Mouse (Mus musculus) layer of hippocampus, adult 2 months (tissue): ENCODE data around the gene Tjp3. TPM values are rescaled to one million over a fixed set of nuclear protein-coding genes. Genes with fewer than 3 reads are reported as not detected.
A peak's percentile ranks its signal among the peaks of the same experiment; 100 is the strongest.
"Not testable (repeated sequence)": the region's sequence is repeated elsewhere in the genome, so short reads cannot be mapped to it uniquely, and the experiment has no call there.

Experiments
- DNase-seq, 2 experiments: peaks; one replicate each; pipeline ENCODE4 v3.0.0; 2022; ENCODE audit warnings: low spot score in 2 of 2
- H3K27ac ChIP-seq: fragments of 200-600 bp; 2 replicates; pipeline ENCODE4 v1.8.1; 2022
- H3K4me3 ChIP-seq: fragments of 200-600 bp; 2 replicates; pipeline ENCODE4 v1.8.1; 2022; ENCODE audit warnings: mild to moderate bottlenecking
- CTCF ChIP-seq: fragments of 200-600 bp; conservative IDR thresholded peaks from 2 replicates; pipeline ENCODE4 v1.8.1; 2022; ENCODE audit warnings: antibody characterized with exemption, mild to moderate bottlenecking, moderate library complexity
- microRNA-seq, 2 experiments: library from miRNA; unstranded; fragments of <30 nt; microRNA quantifications; one replicate each; pipeline ENCODE4 v1.2.0; 2021
- total RNA-seq, 2 experiments: library from RNA; stranded (reverse); gene quantifications; 2 replicates each; pipeline ENCODE4 v1.2.3; 2021

Tjp3 gene
- total RNA-seq, 2 experiments from 2014 or later, result 0.54 to 0.91 TPM

DNA sequence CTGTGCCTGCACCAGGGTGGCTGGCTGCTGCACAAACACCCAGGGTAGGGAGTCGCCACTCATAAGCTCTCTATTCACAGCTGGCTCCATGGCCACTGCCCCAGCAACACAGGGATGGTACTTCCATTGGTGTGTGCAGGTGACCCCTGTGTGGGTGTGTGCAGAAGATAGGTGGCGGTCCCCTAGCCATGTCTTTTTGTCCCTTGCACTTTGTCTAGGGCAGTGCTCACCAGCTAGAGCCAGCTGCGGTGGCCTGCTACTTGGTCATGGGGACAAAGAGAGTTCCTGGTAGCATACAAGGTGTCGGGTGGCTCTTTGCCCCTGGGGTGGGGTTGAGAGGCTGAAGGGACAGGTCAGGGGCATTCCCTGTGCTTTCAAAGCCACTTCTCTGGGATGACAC lies 47.2 kb downstream of the Tjp3 start:
- no peak for DNase-seq
- H3K4me3 ChIP-seq, result no peak overlapping the region
- no peak for TF ChIP-seq CTCF
- no peak overlapping the region for H3K27ac ChIP-seq

DNA sequence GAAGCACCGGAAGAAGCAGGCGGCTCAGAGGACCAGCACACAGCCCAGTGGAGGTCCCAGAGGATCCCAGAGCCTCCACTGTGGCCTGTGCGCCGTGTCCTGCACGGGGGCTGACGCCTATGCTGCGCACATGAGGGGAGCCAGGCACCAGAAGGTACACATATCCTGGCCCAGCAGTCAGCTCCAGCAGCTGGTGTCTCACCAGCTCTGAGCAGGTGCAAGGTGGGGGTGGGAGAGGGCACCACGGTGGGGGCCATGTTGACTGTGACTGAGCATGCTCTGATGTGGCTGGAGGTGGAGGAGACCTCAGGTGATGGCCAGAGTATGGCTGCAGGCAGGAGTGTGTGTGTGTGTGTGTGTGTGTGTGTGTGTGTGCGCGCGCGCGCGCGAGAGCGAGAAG lies 49.4 kb downstream of the Tjp3 start:
- H3K27ac ChIP-seq, result no peak overlapping the region
- H3K4me3 ChIP-seq, result no peak overlapping the region
- TF ChIP-seq CTCF, result no peak
- no peak for DNase-seq

DNA sequence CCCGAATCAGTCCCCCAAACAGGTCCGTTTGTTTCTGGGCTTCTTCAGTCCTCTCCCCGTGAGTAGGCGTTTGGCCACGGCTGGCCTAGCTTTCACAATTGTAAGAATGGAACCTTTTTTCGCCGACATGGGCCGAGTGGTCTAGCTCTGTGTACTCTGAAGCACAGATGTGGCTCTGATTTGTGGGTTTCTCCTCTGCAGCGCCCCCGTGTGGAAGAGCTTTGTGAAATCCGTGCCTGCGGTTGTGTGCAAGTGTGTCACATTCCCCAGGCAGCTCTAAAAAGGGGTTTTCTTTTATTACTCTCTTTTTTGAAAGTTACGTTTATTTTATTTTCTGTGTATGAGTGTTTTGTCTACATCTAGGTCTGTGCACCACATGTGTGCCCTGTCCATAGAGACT lies 50.5 kb downstream of the Tjp3 start:
- DNase-seq, result peak; percentile 66 to 78
- H3K27ac ChIP-seq, result no peak overlapping the region
- H3K4me3 ChIP-seq, result no peak overlapping the region
- TF ChIP-seq CTCF, result peak; percentile 86

DNA sequence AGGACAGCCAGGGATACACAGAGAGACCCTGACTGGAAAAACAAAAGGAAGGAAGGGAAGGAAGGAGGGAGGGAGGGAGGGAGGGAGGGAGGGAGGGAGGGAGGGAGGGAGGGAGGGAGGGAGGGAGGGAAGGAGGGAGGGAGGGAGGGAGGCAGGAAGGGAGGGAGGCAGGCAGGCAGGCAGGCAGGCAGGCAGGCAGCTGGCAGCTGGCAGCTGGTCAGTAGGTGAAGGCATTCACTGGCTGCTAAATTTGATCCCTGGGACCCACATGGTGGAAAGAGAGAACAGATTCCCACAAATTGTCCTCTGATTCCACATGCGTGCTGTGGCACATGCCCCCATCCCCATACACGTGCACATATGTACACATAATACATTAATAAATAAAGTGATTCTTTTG lies 52.8 kb downstream of the Tjp3 start:
- no peak for TF ChIP-seq CTCF
- Histone ChIP-seq H3K27ac (no peak overlapping the region), H3K4me3 (no peak overlapping the region)
- no peak for DNase-seq

DNA sequence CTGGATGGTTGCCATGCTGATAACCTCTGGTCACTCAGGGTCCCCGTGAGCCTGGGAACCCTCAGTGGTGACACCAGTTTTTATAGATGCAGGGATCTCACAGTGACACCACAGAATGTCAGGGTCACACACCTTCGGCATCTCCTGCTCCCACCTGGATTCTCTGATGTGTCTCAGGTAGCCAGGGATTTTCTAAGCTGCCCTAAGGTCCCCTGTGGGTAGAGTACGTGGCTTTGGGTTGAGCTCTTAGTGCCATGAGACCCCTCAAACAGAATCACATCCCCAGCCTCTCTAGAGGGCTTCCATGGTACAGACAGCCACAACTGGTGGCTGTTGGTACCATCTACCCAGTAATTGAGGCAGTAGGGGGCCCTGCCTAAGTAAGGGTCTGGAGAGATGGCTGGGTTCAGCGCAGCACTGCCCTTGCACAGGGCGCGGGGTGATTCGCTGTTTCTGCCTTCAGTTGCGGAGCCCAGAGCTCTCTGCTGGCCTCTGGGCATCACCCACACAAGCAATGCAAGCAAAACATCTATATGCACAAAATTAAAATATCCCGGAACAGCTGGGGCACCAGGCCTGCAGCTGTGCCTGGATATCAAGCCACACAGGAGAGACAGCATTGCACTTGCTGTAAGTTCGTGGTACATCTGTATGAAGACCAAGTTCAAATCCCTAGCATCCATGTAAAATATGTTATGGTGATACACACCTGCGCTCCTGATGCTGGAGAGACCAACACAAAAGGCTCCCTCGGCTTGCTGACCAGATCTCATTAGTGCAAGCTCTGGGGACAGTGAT lies 54.7 kb downstream of the Tjp3 start:
- Histone ChIP-seq H3K27ac (no peak overlapping the region), H3K4me3 (no peak overlapping the region)
- TF ChIP-seq CTCF, result no peak
- no peak for DNase-seq

DNA sequence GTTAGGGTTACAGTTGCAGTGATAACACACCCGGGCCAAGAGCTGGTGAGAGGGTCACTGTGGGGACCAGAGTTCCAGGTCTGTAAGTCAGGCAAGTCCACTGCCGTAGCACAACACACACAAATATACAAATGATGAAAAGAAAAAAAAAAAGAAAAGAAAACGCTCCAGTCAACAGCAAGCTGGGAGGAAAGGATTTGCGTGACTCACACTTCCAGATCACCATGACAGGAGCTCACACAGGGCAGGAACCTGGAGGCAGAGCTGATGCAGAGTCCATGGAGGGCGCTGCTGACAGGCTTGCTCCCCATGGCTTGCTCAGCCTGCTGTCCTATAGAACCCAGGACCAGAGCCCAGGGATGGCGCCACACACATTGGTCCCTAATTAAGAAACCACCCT lies 57.2 kb downstream of the Tjp3 start:
- no peak for TF ChIP-seq CTCF
- Histone ChIP-seq H3K27ac (no peak overlapping the region), H3K4me3 (no peak overlapping the region)
- DNase-seq, result no peak

DNA sequence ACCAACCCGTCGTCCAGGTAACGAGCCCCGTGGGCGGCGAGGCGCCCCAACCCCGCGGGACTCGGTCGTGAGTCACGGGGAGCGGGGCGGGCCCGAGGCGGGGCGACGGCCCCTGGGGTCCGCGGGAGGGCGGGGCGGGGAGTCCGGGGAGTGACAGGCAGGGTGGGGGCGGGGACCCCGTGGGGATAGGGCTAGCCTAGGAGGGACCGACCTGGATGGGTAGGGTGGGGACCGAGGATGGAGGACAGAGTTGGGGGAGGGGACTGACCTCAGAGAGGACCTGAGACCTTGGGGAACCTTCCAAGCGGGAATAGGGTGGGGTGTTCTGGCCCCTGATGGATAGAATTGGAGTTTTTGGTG lies 58.2 kb downstream of the Tjp3 start:
- peak overlapping the region; percentile 68 for H3K4me3 ChIP-seq
- TF ChIP-seq CTCF, result no peak
- H3K27ac ChIP-seq, result peak overlapping the region; percentile 91
- no peak for DNase-seq

DNA sequence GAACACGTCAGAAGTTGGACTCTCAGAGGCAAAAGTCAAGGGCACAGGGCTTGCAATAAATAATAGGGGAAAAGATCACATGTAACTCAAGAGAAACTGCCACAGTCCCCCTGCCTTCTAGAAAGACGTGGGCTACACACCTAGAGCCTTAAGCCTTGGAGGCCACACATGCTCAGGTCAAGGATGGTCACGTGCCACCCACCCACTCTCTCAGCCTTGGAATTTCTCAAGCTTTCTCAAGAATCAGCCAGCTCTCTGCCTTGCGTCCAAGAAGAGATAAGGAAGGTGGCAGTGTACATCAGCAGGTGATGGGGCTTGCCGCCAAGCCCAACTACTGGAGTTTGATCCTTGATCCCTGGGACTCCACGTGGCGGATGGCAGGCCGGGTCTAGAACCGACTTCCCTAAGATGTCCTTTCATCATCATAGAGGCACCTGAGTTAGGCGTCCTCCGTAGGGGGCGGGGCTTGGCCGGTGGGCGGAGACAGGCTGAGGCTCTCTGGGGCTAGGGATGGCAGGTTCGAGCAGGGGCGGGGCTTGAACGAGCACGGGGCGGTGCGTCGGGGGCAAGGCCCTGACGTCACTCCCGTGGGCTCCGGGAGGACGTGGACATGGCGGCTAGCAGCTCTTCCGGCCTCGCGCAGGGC lies 58.7 kb downstream of the Tjp3 start, which contains the start of gene Zfr2:
TSS of gene Zfr2 (plus strand) at position 576 of the 646 bp plus-strand sequence.
- peak within 1 kb of the TSS; percentile 68 for H3K4me3 ChIP-seq
- TF ChIP-seq CTCF, result no peak
- DNase-seq, result peak; percentile 95
- peak within 1 kb of the TSS; percentile 91 for H3K27ac ChIP-seq

DNA sequence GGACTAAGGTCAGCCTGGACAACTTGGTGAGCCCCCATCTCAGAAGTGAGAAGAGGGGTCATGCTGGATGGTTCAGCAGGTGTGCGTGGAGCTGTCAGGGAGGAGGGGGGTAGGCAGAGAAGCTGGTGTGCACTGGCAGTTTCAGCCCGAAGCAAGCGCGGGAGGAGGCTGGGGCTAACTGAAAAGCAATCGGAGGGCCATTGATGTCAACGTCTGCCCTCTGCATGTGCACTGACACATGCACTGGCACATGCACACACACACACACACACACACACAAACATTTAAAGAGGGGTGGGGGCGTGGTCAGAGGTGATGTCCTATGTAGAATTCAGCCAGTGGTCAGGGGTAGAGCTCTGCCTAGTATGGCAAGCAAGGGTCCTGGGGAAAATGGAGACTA lies 59.9 kb downstream of the Tjp3 start:
- no peak for DNase-seq
- Histone ChIP-seq H3K4me3 (peak overlapping the region; percentile 72), H3K27ac (peak overlapping the region; percentile 93; the same call in 1 of the 2 replicates)
- no peak for TF ChIP-seq CTCF

DNA sequence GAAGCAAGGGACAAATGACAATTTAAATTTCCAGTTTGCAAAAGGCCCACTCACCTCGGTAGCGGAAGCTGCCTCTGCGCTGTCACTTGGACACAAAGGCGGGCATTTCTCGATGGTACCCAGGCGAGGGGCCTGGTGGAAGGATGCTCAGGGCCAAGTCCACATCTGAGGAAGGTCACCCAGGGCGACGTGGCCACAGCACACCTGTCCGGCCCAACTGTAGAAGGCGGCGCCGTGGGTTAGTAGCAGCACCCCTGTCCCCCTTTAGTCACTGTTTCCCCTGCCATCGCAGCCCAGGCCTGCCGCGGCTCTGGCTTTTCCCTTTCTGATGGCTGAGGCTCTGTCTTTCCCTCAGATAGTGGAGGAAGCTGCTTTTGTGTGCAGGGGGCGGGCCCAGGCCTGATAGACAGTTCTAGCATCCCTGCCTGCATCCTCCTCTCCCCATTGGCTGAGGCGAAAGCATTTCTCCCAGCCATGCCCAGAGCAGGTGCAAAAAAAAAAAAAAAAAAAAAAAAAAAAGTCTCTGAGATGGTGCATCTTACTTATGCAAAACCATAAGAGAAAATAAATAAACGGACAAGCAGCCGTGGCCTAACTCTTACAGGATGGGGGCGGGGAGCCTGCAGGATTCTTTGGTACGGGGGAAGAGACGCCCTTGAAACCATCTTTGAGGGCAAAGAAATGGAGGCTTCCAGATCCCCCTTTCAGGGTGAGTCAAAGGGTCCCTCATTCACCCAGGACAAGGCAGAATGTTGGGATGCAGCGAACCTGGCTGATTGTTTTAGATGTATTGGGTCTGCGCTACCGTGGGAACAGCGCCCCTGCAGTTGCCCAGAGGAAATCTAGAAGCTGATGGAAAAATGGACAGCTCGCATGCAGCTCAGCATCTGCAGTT lies 60.7 kb downstream of the Tjp3 start, which contains the start of gene Atcay:
TSS of gene Atcay (minus strand) at position 396 of the 895 bp plus-strand sequence.
- peak; percentile 83 to 88 for DNase-seq
- peak; percentile 77 for TF ChIP-seq CTCF

DNA sequence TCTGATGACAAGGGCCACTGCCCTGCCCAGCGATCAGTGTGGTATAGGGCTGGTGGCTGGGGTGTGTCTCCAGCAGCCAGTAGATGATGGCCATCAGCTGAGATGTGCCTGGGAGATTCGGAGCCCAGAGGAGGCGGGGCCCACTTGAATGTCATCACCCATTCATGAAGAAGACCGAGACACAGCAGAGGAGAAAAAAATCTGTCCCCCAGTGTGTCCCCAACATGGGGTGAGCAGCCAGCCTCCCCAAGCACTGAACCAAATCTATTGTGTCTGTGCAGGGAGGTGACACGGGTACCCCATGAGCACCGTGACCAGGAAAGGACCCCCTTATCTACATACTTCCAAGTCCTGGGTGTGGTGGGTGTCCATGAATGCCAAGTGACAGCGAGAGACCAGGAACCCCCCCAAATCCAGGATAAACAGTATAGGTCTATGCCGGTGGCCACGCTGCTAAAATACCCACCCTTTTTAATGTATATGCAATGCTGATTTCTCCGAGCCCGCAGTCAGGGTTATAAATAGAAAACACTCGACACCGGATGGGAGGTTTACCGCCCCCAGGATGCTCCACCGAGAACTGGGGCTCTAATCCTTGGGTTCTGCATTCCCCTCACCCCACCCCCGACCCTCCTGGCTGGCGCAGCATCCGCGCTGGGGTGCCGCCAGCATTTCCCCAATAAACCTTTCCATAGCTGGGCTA lies 61.5 kb downstream of the Tjp3 start:
- DNase-seq, result no peak
- H3K27ac ChIP-seq, result peak overlapping the region; percentile 93
- peak overlapping the region; percentile 72 for H3K4me3 ChIP-seq
- no peak for TF ChIP-seq CTCF

More for the DNA sequence above, 60.7 kb downstream of the Tjp3 start, which contains the start of gene Atcay:
- Histone ChIP-seq H3K27ac (peak within 1 kb of the TSS; percentile 93), H3K4me3 (peak within 1 kb of the TSS; percentile 72)

DNA sequence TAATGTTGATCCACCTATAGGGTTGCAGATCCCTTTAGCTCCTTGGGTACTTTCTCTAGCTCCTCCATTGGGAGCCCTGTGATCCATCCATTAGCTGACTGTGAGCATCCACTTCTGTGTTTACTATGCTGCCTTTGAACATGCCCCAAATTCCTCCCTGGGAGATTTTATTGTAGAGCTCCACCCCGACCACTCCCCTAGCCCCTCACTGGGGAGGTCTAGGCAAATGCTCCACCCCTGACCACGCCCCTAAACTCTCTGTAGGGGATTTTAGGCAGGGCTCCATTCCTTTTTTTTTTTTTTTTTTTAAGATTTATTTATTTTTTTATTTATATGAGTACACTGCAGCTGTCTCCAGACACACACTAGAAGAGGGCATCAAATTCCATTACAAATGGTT lies 67.7 kb downstream of the Tjp3 start:
- DNase-seq, H3K27ac ChIP-seq, H3K4me3 ChIP-seq: not testable (repeated sequence)

Small RNA genes lying within 50 kb of the gene (microRNA-seq; reads per million reads assigned to microRNA genes)
- gene Mir3057, result 15.3 to 30.0 reads per million in 2 experiments

Other genes starting within 250 kb of the Tjp3 start
- 100 to 1,000 TPM; 176 TPM for gene Sgta, start 231.4 kb downstream of the Tjp3 start, total RNA-seq
- gene Thop1, start 221.5 kb downstream of the Tjp3 start, total RNA-seq, result 10 to 100 TPM; 52.0 to 52.6 TPM
- gene Creb3l3, start 192.7 kb downstream of the Tjp3 start, total RNA-seq, result under 1 TPM; 0.20 to 0.66 TPM
- 100 to 1,000 TPM; 132 to 139 TPM for gene Map2k2, start 185.7 kb downstream of the Tjp3 start, total RNA-seq
- gene Zbtb7a, start 156.4 kb downstream of the Tjp3 start, total RNA-seq, result 100 to 1,000 TPM; 103 to 109 TPM
- 10 to 100 TPM; 29.4 to 29.5 TPM for gene Pias4, start 123.7 kb downstream of the Tjp3 start, total RNA-seq
- 100 to 1,000 TPM; 907 to 909 TPM for gene Eef2, start 115.0 kb downstream of the Tjp3 start, total RNA-seq
- 10 to 100 TPM; 73.6 to 78.4 TPM for gene Dapk3, start 108.6 kb downstream of the Tjp3 start, total RNA-seq
- gene 4930442H23Rik, start 107.7 kb downstream of the Tjp3 start, total RNA-seq, result not detected
- under 1 TPM; 0.32 to 0.33 TPM for gene Nmrk2, start 89.5 kb downstream of the Tjp3 start, total RNA-seq
- gene Atcay, start 60.7 kb downstream of the Tjp3 start, total RNA-seq, result 100 to 1,000 TPM; 144 to 150 TPM
- gene Zfr2, start 58.4 kb downstream of the Tjp3 start, total RNA-seq, result 10 to 100 TPM; 66.2 to 70.2 TPM
- 100 to 1,000 TPM; 260 to 267 TPM for gene Matk, start 38.6 kb downstream of the Tjp3 start, total RNA-seq
- 10 to 100 TPM; 37.4 to 42.0 TPM for gene Mrpl54, start 24.6 kb downstream of the Tjp3 start, total RNA-seq
- gene Apba3, start 24.6 kb downstream of the Tjp3 start, total RNA-seq, result 10 to 100 TPM; 32.6 to 37.3 TPM
- gene Pip5k1c, start 1.4 kb upstream of the Tjp3 start, total RNA-seq, result 100 to 1,000 TPM; 308 to 314 TPM
- gene Cactin, start 29.5 kb upstream of the Tjp3 start, total RNA-seq, result 10 to 100 TPM; 27.6 to 30.7 TPM
- gene Tbxa2r, start 37.1 kb upstream of the Tjp3 start, total RNA-seq, result 1 to 10 TPM; 1.3 to 1.4 TPM
- 1 to 10 TPM; 1.7 to 1.8 TPM for gene Gipc3, start 51.7 kb upstream of the Tjp3 start, total RNA-seq
- gene Hmg20b, start 58.9 kb upstream of the Tjp3 start, total RNA-seq, result 10 to 100 TPM; 27.5 to 30.8 TPM
- 10 to 100 TPM; 42.8 to 45.9 TPM for gene Mfsd12, start 65.9 kb upstream of the Tjp3 start, total RNA-seq
- 1 to 10 TPM; 1.6 to 2.4 TPM for gene 4930404N11Rik, start 74.2 kb upstream of the Tjp3 start, total RNA-seq
- 10 to 100 TPM; 70.1 to 72.0 TPM for gene Fzr1, start 86.9 kb upstream of the Tjp3 start, total RNA-seq
- 10 to 100 TPM; 75.9 to 79.7 TPM for gene Dohh, start 92.8 kb upstream of the Tjp3 start, total RNA-seq
- gene Gm48551, start 92.9 kb upstream of the Tjp3 start, total RNA-seq, result 1 to 10 TPM; 4.4 to 6.1 TPM
- gene Gm48552, start 97.4 kb upstream of the Tjp3 start, total RNA-seq, result 1 to 10 TPM; 5.5 to 8.1 TPM
- 1 to 10 TPM; 1.9 to 2.1 TPM for gene Smim24, start 101.5 kb upstream of the Tjp3 start, total RNA-seq
- 10 to 100 TPM; 60.0 to 60.1 TPM for gene Nfic, start 164.1 kb upstream of the Tjp3 start, total RNA-seq
- gene Celf5, start 191.1 kb upstream of the Tjp3 start, total RNA-seq, result 100 to 1,000 TPM; 286 to 287 TPM
- 10 to 100 TPM; 83.1 to 93.5 TPM for gene Ncln, start 204.8 kb upstream of the Tjp3 start, total RNA-seq
- under 1 TPM; 0.39 to 0.95 TPM for gene S1pr4, start 208.6 kb upstream of the Tjp3 start, total RNA-seq
- 1 to 10 TPM; 1.9 to 2.5 TPM for gene Gna15, start 232.6 kb upstream of the Tjp3 start, total RNA-seq